Mouse (Mus musculus): ENCODE data around the gene Kcng4. TPM values are rescaled to one million over a fixed set of nuclear protein-coding genes. Genes with fewer than 3 reads are reported as not detected.

Kcng4 gene
- total RNA-seq (2014; rRNA removed) (0.38 and 1.5 TPM in 2 replicates), polyA plus RNA-seq (2015; fragmentation: Nextera tagmentation; extraction: Ambion mirVana) (0.34 and 0.90 TPM in 2 replicates)

- no peak for TF ChIP-seq CTCF (IDR thresholded peaks at IDR 0.05; ENCODE audit: low read depth)
- WGBS = 38% methylated on average over 6 of the region's 6 CpGs
- H3K36me3 ChIP-seq (ENCODE audit: insufficient read depth) = no peaks in the 10 kb centered on the region
- no peaks in the 10 kb centered on the region for H3K4me1 ChIP-seq (ENCODE audit: insufficient read depth)
- H3K9me3 ChIP-seq (ENCODE audit: low read length) = no peaks in the 10 kb centered on the region
- DNase-seq (no peak), ATAC-seq (no peak)
- H3K27ac ChIP-seq (ENCODE audit: low read depth, low read length) = no peak within 1 kb of the TSS
- no peak within 1 kb of the TSS for H3K4me3 ChIP-seq (ENCODE audit: low read depth, low read length)
- no peak within 1 kb of the TSS for H3K9ac ChIP-seq
- H3K4me2 ChIP-seq (ENCODE audit: low read depth) = no peak within 1 kb of the TSS
- H3K27me3 ChIP-seq (ENCODE audit: insufficient read depth, low read length) = peaks cover 11% of the 10 kb centered on the region
Observed at GRCm38 (mm10) chr8:119635378-119635777, at the start of gene Kcng4. Gene Kcng4, minus strand, starts transcription at chr8:119635680.

- 66% methylated on average over 14 of the region's 14 CpGs for WGBS
Observed at GRCm38 (mm10) chr8:119679184-119679583, 43.7 kb upstream of the Kcng4 start.

GRCm38 (mm10) chr8:119678138-119678843 is 42.8 kb upstream of the Kcng4 start:
- 7% methylated on average over 18 of the region's 18 CpGs for WGBS
- DNase-seq (peak; percentile 57), ATAC-seq (peak; percentile 68)
- Histone ChIP-seq H3K9ac (no peak overlapping the region), H3K27me3 (ENCODE audit: insufficient read depth, low read length) (no peaks in the 10 kb centered on the region), H3K9me3 (ENCODE audit: low read length) (no peaks in the 10 kb centered on the region), H3K4me1 (ENCODE audit: insufficient read depth) (no peaks in the 10 kb centered on the region), H3K36me3 (ENCODE audit: insufficient read depth) (no peaks in the 10 kb centered on the region), H3K4me2 (ENCODE audit: low read depth) (no peak overlapping the region), H3K27ac (ENCODE audit: low read depth, low read length) (no peak overlapping the region), H3K4me3 (ENCODE audit: low read depth, low read length) (no peak overlapping the region)
- TF ChIP-seq CTCF (IDR thresholded peaks at IDR 0.05; ENCODE audit: low read depth) = peak; percentile 73

More at GRCm38 (mm10) chr8:119679184-119679583, 43.7 kb upstream of the Kcng4 start:
- H3K9ac ChIP-seq = no peak overlapping the region
- H3K36me3 ChIP-seq (ENCODE audit: insufficient read depth) = no peaks in the 10 kb centered on the region
- ATAC-seq = no peak
- no peaks in the 10 kb centered on the region for H3K4me1 ChIP-seq (ENCODE audit: insufficient read depth)
- no peak overlapping the region for H3K4me2 ChIP-seq (ENCODE audit: low read depth)
- no peak for DNase-seq
- H3K9me3 ChIP-seq (ENCODE audit: low read length) = no peaks in the 10 kb centered on the region
- H3K27me3 ChIP-seq (ENCODE audit: insufficient read depth, low read length) = no peaks in the 10 kb centered on the region
- no peak overlapping the region for H3K27ac ChIP-seq (ENCODE audit: low read depth, low read length)
- no peak overlapping the region for H3K4me3 ChIP-seq (ENCODE audit: low read depth, low read length)
- TF ChIP-seq CTCF (IDR thresholded peaks at IDR 0.05; ENCODE audit: low read depth) = no peak

- DNase-seq (peak; percentile 91), ATAC-seq (peak; percentile 73)
- Histone ChIP-seq H3K4me2 (ENCODE audit: low read depth) (no peak overlapping the region), H3K4me1 (ENCODE audit: insufficient read depth) (no peaks in the 10 kb centered on the region), H3K9me3 (ENCODE audit: low read length) (no peaks in the 10 kb centered on the region), H3K27ac (ENCODE audit: low read depth, low read length) (no peak overlapping the region), H3K27me3 (ENCODE audit: insufficient read depth, low read length) (no peaks in the 10 kb centered on the region), H3K9ac (no peak overlapping the region), H3K4me3 (ENCODE audit: low read depth, low read length) (no peak overlapping the region), H3K36me3 (ENCODE audit: insufficient read depth) (no peaks in the 10 kb centered on the region)
- 15% methylated on average over 8 of the region's 8 CpGs for whole genome bisulfite sequencing
- TF ChIP-seq CTCF (IDR thresholded peaks at IDR 0.05; ENCODE audit: low read depth) = peak; percentile 96
Observed at GRCm38 (mm10) chr8:119676389-119676788, 40.9 kb upstream of the Kcng4 start.

- Histone ChIP-seq H3K27ac (ENCODE audit: low read depth, low read length) (no peak overlapping the region), H3K4me2 (ENCODE audit: low read depth) (no peak overlapping the region), H3K27me3 (ENCODE audit: insufficient read depth, low read length) (no peaks in the 10 kb centered on the region), H3K9me3 (ENCODE audit: low read length) (no peaks in the 10 kb centered on the region), H3K9ac (no peak overlapping the region), H3K4me3 (ENCODE audit: low read depth, low read length) (no peak overlapping the region), H3K36me3 (ENCODE audit: insufficient read depth) (no peaks in the 10 kb centered on the region), H3K4me1 (ENCODE audit: insufficient read depth) (no peaks in the 10 kb centered on the region)
- no peak for ATAC-seq
- TF ChIP-seq CTCF (IDR thresholded peaks at IDR 0.05; ENCODE audit: low read depth) = no peak
- DNase-seq = no peak
- 62% methylated on average over 5 of the region's 5 CpGs for WGBS
Observed at GRCm38 (mm10) chr8:119675457-119675856, 40.0 kb upstream of the Kcng4 start.

- no peak overlapping the region for H3K4me3 ChIP-seq (ENCODE audit: low read depth, low read length)
- 75% methylated on average over 10 of the region's 11 CpGs for WGBS
- no peaks in the 10 kb centered on the region for H3K27me3 ChIP-seq (ENCODE audit: insufficient read depth, low read length)
- TF ChIP-seq CTCF (IDR thresholded peaks at IDR 0.05; ENCODE audit: low read depth) = peak; percentile 35
- ATAC-seq = no peak
- H3K4me1 ChIP-seq (ENCODE audit: insufficient read depth) = no peaks in the 10 kb centered on the region
- H3K36me3 ChIP-seq (ENCODE audit: insufficient read depth) = no peaks in the 10 kb centered on the region
- no peak overlapping the region for H3K9ac ChIP-seq
- no peak overlapping the region for H3K4me2 ChIP-seq (ENCODE audit: low read depth)
- DNase-seq = no peak
- no peak overlapping the region for H3K27ac ChIP-seq (ENCODE audit: low read depth, low read length)
- no peaks in the 10 kb centered on the region for H3K9me3 ChIP-seq (ENCODE audit: low read length)
Observed at GRCm38 (mm10) chr8:119673976-119674555, 38.6 kb upstream of the Kcng4 start.

- Histone ChIP-seq H3K9me3 (ENCODE audit: low read length) (no peaks in the 10 kb centered on the region), H3K4me1 (ENCODE audit: insufficient read depth) (no peaks in the 10 kb centered on the region), H3K4me2 (ENCODE audit: low read depth) (no peak overlapping the region), H3K9ac (no peak overlapping the region), H3K27ac (ENCODE audit: low read depth, low read length) (no peak overlapping the region), H3K27me3 (ENCODE audit: insufficient read depth, low read length) (no peaks in the 10 kb centered on the region), H3K4me3 (ENCODE audit: low read depth, low read length) (no peak overlapping the region), H3K36me3 (ENCODE audit: insufficient read depth) (no peaks in the 10 kb centered on the region)
- TF ChIP-seq CTCF (IDR thresholded peaks at IDR 0.05; ENCODE audit: low read depth) = no peak
- WGBS = 53% methylated on average over 16 of the region's 16 CpGs
- DNase-seq (no peak), ATAC-seq (no peak)
Observed at GRCm38 (mm10) chr8:119670419-119671091, 35.1 kb upstream of the Kcng4 start.

Measured in forebrain, postnatal 0 days (tissue).